Mouse (Mus musculus): ENCODE measurements around the gene Pard3b.

DNA sequence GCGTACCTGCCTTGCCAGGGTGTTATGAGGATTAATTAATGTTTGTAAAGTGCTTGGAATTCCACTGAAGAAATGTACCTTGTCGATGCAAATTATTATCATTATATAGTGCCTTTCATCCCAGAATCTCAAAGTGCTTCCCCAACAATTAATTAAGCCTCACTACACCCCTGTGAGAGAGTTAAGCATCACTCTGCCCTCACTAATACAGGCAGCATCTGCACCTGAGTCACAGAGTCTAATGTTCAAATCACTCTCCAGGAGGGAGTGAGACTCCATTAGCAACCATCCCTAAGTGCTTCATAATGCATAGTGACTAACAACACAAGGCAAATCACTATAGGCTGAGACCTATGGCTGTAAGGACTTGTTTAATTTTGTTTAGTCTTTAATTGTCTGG is 1044.9 kb downstream of the Pard3b start:
- TF ChIP-seq GATA1 (IDR thresholded peaks at IDR 0.05; ENCODE audit: borderline replicate concordance, low read length) (no peak), FLI1 (IDR thresholded peaks at IDR 0.05; ENCODE audit: low read length) (no peak)

Measured in megakaryocyte, embryonic 14.5 days (primary cell).